Mouse (Mus musculus) embryonic facial prominence, embryonic 13.5 days (tissue): ENCODE measurements around the gene Kcnmb3. TPM values are rescaled to one million over a fixed set of nuclear protein-coding genes. Genes with fewer than 3 reads are reported as not detected.

Experiments
- ATAC-seq: fragments of 200-750 bp; cut with Nextera tagmentation; 2 replicates; pipeline ENCODE4 v1.8.0; 2017; ENCODE audit warnings: low read depth; ENCODE audit not compliant: insufficient number of reproducible peaks, insufficient read depth, low FRiP score, low TSS enrichment
- H3K27ac ChIP-seq: fragments of 300-500 bp; sonication (generic); 2 replicates; pipeline ENCODE4 v1.5.1; 2015; ENCODE audit warnings: moderate library complexity, mild to moderate bottlenecking, inconsistent platforms
- H3K27me3 ChIP-seq: fragments of 300-500 bp; sonication (generic); 2 replicates; pipeline ENCODE4 v1.6.1; 2015; ENCODE audit warnings: mild to moderate bottlenecking, inconsistent platforms
- H3K36me3 ChIP-seq: fragments of 300-500 bp; sonication (generic); 2 replicates; pipeline ENCODE4 v1.6.1; 2015; ENCODE audit warnings: mild to moderate bottlenecking, inconsistent platforms
- H3K4me1 ChIP-seq: fragments of 300-500 bp; sonication (generic); 2 replicates; pipeline ENCODE4 v1.6.1; 2015; ENCODE audit warnings: inconsistent platforms
- H3K4me2 ChIP-seq: fragments of 300-500 bp; sonication (generic); 2 replicates; pipeline ENCODE4 v1.6.1; 2015; ENCODE audit warnings: moderate library complexity, mild to moderate bottlenecking, inconsistent platforms
- H3K4me3 ChIP-seq: fragments of 300-500 bp; sonication (generic); 2 replicates; pipeline ENCODE4 v1.5.1; 2015; ENCODE audit warnings: mild to moderate bottlenecking, inconsistent platforms
- H3K9ac ChIP-seq: fragments of 300-500 bp; sonication (generic); 2 replicates; pipeline ENCODE4 v1.6.1; 2015; ENCODE audit warnings: mild to moderate bottlenecking, inconsistent platforms
- H3K9me3 ChIP-seq: fragments of 300-500 bp; sonication (generic); 2 replicates; pipeline ENCODE4 v1.6.1; 2016; ENCODE audit warnings: inconsistent platforms
- WGBS: fragments of 180-500 bp; shearing (Covaris S2); methylation state at CpG from one replicate; pipeline ENCODE4 v1.1.7; 2015; ENCODE audit warnings: mixed read lengths; 5-methylcytosine and 5-hydroxymethylcytosine counted together
- polyA plus RNA-seq: library from polyadenylated mRNA; unstranded; fragments of >200 nt; fragmentation: Nextera tagmentation; extraction: Ambion mirVana; gene quantifications from 2 replicates; pipeline ENCODE4 v1.2.1, GENCODE M21; 2015

Gene Kcnmb3
- polyA plus RNA-seq, 1 experiment from 2014 or later = not detected

DNA sequence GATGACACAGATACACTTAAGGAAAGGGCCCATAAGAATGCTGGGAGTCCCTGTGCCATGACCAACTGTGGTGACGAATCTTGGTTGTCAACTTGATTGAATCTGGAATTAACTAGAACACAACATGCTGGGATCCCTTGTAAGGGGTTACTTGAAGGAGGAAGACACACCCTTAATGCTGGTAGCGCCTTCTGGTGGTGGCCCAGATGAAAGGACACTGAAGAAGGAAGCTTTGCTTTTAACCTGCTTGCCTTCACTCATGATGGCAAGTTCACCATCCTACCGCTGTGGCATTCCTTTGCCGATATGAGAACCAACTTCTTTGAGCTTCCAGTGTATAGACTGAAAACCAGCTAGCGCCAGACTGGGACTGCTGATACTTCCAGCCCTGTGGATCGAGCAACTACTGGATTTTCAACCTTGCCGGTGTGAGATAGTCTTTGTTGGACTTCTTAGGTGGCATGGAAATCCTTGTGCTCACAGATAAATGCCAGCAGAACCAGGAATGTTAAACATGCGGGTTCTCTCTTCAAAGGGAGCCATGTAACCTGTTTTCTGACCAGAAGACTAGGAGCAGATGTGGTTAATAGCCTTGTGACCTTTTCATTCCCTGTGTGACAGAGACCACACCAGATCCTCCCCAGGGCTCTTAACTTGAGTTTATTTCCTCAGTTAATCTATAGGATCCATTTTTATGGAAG is 2.5 kb upstream of the Kcnmb3 start:
- Histone ChIP-seq H3K27ac (no peak overlapping the region), H3K27me3 (no peaks in the 10 kb centered on the region), H3K36me3 (no peaks in the 10 kb centered on the region), H3K4me2 (no peak overlapping the region), H3K9me3 (no peaks in the 10 kb centered on the region), H3K4me3 (no peak overlapping the region), H3K4me1 (peaks cover 13% of the 10 kb centered on the region; the same call in 1 of the 2 replicates), H3K9ac (no peak overlapping the region)
- 72% methylated on average over 8 of the region's 8 CpGs for WGBS
- ATAC-seq = no peak

DNA sequence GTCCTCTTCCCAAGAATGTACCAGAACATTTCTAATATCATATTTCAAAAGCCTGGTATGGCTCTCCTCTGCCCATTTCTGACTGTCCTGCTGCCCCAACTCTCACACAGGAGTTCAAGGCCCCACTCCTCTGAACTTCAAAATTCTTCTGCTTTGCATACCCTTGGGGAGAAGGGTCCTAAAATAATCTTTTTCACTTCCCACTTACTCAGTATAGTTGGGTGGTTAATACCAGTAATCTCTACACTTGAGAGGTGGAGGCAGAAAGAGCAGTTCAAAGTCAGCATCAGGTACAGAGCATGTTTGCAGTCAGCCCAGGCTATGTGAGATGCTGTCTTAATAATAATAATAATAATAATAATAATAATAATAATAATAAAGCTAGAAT is 1.1 kb downstream of the Kcnmb3 start:
- Histone ChIP-seq H3K36me3 (no peaks in the 10 kb centered on the region), H3K27ac (no peak overlapping the region), H3K4me3 (no peak overlapping the region), H3K4me1 (peaks cover 6% of the 10 kb centered on the region; the same call in 1 of the 2 replicates), H3K27me3 (no peaks in the 10 kb centered on the region), H3K4me2 (no peak overlapping the region), H3K9me3 (no peaks in the 10 kb centered on the region), H3K9ac (no peak overlapping the region)
- ATAC-seq = no peak

DNA sequence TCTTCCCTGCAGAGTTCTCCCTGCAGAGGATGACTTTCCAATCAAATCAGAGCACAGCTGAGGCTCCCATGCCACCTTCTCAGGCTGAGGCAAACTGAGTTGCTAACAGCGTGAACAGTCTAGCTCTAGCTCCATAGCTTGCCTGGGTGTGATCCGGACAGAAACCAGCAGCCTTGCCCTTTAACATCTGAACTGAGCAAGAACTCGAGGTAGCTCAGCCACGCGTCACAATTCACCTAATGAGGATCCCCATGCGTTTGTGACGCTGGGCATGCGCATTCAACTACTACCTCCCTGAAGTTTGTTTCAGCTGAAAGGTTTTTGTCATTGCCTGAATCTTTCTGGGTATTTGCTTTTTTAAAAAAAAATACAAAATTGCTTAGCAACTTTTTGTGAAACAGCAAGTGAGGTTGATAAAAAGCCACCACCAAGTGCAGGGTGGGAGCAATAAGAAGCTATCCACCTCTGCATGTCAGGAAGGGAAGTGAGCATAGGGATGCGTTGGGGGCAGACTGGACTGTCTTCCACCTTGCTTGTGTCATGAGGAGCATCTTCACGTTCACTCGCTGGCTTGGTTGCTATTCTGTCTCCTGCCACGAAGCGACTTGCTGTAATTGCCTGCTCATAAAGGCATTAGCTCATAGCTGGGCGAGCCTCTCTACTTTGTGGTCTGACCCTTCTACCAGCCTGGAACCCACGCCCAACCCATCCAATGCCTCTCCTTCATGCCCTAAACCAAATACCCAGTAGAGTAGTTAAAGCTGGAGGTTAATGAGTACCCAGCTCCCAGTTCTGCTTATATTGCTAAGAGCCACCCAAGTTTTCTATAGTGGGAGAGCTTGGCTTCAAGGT is 1.7 kb downstream of the Kcnmb3 start:
- Histone ChIP-seq H3K9ac (no peak overlapping the region), H3K27me3 (no peaks in the 10 kb centered on the region), H3K4me1 (peaks cover 3% of the 10 kb centered on the region; the same call in 1 of the 2 replicates), H3K9me3 (no peaks in the 10 kb centered on the region), H3K4me2 (no peak overlapping the region), H3K36me3 (no peaks in the 10 kb centered on the region), H3K4me3 (no peak overlapping the region), H3K27ac (no peak overlapping the region)
- ATAC-seq = no peak
- WGBS = 81% methylated on average over 15 of the region's 15 CpGs

DNA sequence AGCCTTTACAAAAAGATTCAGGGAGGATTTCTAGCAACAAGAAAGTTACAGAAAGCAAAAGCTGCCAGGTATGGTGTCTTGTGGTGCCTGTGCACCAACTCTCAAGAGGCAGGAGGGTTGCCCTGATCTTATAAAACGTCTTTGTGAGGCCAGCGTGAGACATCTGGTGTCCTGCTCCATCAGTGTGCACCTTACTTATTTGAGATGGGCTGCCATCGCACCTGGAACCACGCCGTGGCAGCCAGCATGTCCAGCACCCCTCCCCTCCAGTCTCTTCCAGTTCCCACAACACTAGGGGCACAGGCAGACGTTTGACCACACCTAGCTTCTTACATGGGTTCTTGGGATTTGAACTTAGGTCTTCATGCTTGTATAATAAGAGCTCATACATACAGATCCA is 3.9 kb downstream of the Kcnmb3 start:
- no peak overlapping the region for H3K4me3 ChIP-seq
- no peak overlapping the region for H3K27ac ChIP-seq
- WGBS = 81% methylated on average over 6 of the region's 6 CpGs
- no peak overlapping the region for H3K9ac ChIP-seq
- H3K4me1 ChIP-seq = no peaks in the 10 kb centered on the region
- no peak overlapping the region for H3K4me2 ChIP-seq
- H3K27me3 ChIP-seq = no peaks in the 10 kb centered on the region
- no peaks in the 10 kb centered on the region for H3K36me3 ChIP-seq
- no peak for ATAC-seq
- H3K9me3 ChIP-seq = no peaks in the 10 kb centered on the region

DNA sequence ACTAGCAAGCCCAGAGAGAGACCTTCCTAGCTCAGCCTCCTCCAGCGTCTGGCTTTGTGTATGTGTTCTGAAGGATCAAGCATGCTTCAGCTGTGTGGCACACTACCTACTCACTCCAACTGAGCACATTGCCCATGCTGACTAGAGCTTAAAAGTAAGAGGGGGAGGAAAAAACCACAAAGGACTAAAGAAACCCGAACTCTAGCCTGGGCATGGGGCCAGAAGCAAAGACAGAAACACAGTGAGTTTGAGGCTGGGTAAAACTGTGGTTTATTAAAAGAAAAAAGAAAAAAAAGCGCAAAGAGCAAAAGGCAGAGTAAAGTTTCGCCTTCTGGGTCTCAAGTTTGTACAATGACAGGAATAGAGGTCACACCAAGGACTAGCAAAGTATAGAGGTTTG is 5.5 kb downstream of the Kcnmb3 start:
- Histone ChIP-seq H3K9ac (no peak overlapping the region), H3K27ac (no peak overlapping the region), H3K27me3 (no peaks in the 10 kb centered on the region), H3K4me1 (no peaks in the 10 kb centered on the region), H3K4me3 (no peak overlapping the region), H3K4me2 (no peak overlapping the region), H3K36me3 (no peaks in the 10 kb centered on the region), H3K9me3 (no peaks in the 10 kb centered on the region)
- 56% methylated on average over 4 of the region's 4 CpGs for WGBS
- no peak for ATAC-seq

DNA sequence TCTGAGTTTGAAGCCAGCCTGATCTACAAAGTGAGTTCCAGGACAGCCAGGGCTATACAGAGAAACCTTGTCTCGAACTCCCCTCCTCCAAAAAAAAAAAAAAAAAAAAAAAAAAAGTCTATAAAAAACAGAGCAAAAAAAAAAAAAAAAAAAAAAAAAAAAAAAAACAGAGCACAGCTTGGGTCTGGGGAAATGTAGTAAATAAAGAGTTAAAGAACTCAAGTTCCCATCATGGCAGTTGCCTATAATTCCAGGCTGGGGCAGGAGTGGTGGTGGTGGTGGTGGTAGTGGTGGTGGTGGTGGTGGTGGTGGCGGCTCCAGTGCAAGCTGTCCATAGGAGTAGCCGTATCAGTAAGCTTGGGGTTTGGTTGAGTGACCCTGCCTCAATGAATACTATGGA is 9.0 kb downstream of the Kcnmb3 start:
- Histone ChIP-seq H3K9me3 (no peaks in the 10 kb centered on the region), H3K36me3 (no peaks in the 10 kb centered on the region), H3K27ac (no peak overlapping the region), H3K27me3 (no peaks in the 10 kb centered on the region), H3K4me3 (no peak overlapping the region), H3K4me1 (no peaks in the 10 kb centered on the region), H3K9ac (no peak overlapping the region), H3K4me2 (no peak overlapping the region)
- ATAC-seq = no peak
- WGBS = 84% methylated on average over 3 of the region's 3 CpGs

DNA sequence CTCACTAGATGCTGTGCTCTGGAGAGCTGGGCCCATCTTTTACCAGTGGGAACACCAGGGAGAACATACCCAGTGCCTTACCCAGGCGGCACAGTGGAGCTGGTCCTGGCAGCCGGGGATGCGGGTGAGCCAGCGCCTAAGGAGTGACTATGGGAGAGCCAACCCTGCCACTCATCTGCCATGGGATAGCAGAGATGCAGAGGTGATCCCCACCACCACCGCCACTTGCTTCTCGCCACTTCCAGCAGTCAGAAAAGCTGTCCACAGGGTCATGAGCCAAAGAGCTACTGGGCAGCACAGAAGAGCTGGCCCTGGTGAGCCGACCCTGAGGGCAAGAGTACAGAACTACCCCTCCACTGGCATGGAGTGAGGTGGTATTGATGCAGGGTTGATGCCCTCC is 12.1 kb downstream of the Kcnmb3 start:
- Histone ChIP-seq H3K9me3 (no peaks in the 10 kb centered on the region), H3K27me3 (no peaks in the 10 kb centered on the region), H3K4me2 (no peak overlapping the region), H3K9ac (no peak overlapping the region), H3K27ac (no peak overlapping the region), H3K4me3 (no peak overlapping the region), H3K36me3 (no peaks in the 10 kb centered on the region), H3K4me1 (no peaks in the 10 kb centered on the region)
- 91% methylated on average over 7 of the region's 7 CpGs for WGBS
- no peak for ATAC-seq

DNA sequence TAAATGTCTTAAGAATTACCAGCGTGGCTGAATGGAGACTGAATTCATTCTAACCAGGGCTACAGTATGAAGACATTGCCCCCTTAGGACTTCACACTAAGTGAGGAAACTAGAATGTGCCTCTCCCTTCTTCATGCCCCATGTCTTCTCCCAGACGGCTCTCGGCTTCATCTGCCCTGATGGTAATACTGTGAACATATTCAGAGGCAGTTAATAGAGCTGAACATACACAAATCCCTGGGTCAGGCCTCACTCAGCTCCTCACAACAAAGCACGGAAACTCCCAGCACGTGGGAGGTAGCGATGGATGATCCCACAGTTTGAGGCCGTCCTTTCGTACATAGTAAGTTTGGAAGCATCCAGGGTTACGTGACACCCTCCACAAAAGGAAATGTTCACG is 18.8 kb downstream of the Kcnmb3 start:
- Histone ChIP-seq H3K4me3 (no peak overlapping the region), H3K9me3 (no peaks in the 10 kb centered on the region), H3K27ac (no peak overlapping the region), H3K27me3 (no peaks in the 10 kb centered on the region), H3K4me2 (no peak overlapping the region), H3K36me3 (no peaks in the 10 kb centered on the region), H3K9ac (no peak overlapping the region), H3K4me1 (no peaks in the 10 kb centered on the region)
- WGBS = 88% methylated on average over 10 of the region's 10 CpGs
- no peak for ATAC-seq

DNA sequence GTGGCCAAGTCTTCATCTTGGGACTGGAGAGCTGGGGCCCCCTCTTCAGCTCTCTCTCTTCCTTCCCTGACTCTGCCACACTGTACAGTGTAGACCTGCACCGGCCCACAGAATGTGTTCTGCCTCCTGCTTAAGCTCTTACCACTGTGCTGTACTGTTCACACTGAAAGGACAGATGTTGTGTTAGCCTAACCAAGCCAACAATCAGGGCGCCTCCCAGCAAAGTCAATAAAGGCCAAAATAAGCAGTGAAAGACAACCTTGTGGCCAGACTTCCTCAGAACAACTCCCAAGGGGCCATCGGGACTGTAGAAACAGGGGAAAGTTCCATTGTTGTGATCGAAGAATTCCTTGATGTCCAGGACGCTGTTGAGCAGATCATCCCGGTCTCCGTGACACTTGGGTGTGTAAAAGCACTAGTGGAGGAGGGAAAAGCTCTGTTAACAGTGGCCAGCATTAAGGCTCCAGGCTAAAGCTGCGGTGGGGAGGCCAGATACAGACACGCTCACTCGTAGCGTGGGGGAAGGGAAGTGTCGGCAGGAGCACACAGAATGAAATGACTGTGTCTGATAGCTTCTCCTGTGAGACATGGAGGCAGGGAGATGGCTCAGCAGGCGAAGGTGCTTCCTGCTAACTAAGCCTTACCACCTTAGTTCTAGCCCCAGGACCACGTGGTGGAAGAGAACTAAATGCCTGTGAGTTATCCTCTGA is 19.7 kb downstream of the Kcnmb3 start:
- Histone ChIP-seq H3K27ac (no peak overlapping the region), H3K9ac (no peak overlapping the region), H3K36me3 (peaks cover under 1% of the 10 kb centered on the region; the same call in 1 of the 2 replicates), H3K4me1 (no peaks in the 10 kb centered on the region), H3K4me2 (no peak overlapping the region), H3K4me3 (no peak overlapping the region), H3K27me3 (no peaks in the 10 kb centered on the region), H3K9me3 (no peaks in the 10 kb centered on the region)
- ATAC-seq = no peak
- 67% methylated on average over 14 of the region's 14 CpGs for WGBS

DNA sequence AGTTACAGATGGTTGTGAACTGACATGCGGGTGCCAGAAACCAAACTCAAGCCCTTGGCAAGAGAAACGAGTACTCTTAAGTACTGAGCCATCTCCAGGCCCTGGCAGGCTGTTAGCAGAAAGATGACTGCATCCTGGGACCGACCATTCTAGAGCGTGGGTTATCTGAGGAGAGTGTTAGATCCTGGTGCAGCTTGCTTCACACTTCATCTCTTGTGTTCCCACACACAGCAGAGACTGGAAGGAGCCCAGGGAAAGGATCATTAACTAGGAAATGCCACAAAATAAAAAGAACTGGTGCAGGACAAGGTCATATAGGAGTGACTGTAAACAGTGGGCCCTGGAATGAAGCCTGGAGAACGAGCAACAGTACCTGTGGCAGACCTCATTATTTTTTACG is 20.9 kb downstream of the Kcnmb3 start:
- Histone ChIP-seq H3K4me3 (no peak overlapping the region), H3K27me3 (no peaks in the 10 kb centered on the region), H3K4me2 (no peak overlapping the region), H3K4me1 (no peaks in the 10 kb centered on the region), H3K9me3 (no peaks in the 10 kb centered on the region), H3K9ac (no peak overlapping the region), H3K27ac (no peak overlapping the region), H3K36me3 (peaks cover 11% of the 10 kb centered on the region; the same call in 1 of the 2 replicates)
- ATAC-seq = no peak
- WGBS = 78% methylated on average over 6 of the region's 6 CpGs

DNA sequence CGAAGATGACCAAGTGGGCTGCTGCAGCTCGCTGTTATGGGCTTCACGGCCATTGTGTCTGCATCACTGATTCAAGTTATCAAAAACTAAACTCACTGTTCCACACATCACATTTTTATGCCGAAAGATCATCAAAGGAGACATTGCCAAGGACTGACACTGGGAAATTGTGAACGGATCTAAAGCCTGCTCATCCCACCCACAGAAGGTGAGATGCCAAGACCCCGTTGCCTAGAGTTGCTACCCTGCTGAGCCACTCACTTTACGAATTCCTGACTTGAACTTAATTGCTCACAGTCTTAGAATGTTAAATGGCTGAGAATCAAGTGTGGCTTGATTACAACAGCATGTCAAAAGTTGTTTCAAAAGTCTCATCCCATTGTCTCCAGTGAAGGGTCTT is 21.6 kb downstream of the Kcnmb3 start:
- Histone ChIP-seq H3K9me3 (no peaks in the 10 kb centered on the region), H3K27me3 (no peaks in the 10 kb centered on the region), H3K36me3 (peaks cover 11% of the 10 kb centered on the region; the same call in 1 of the 2 replicates), H3K27ac (no peak overlapping the region), H3K9ac (no peak overlapping the region), H3K4me3 (no peak overlapping the region), H3K4me2 (no peak overlapping the region), H3K4me1 (no peaks in the 10 kb centered on the region)
- 80% methylated on average over 7 of the region's 7 CpGs for WGBS
- no peak for ATAC-seq
